Mouse (Mus musculus) embryonic facial prominence, embryonic 10.5 days (tissue): ENCODE data around the gene Bcas1. TPM values are rescaled to one million over a fixed set of nuclear protein-coding genes. Genes with fewer than 3 reads are reported as not detected.

ENCODE experiments used
- DNase-seq: peaks from one replicate; pipeline ENCODE4 v3.0.0-alpha.2; 2017; ENCODE audit warnings: low spot score
- H3K27ac ChIP-seq: fragments of 300-500 bp; sonication (generic); replicated peaks from 2 replicates; pipeline ENCODE4 v1.5.1; 2016; ENCODE audit warnings: mild to moderate bottlenecking
- H3K27me3 ChIP-seq: fragments of 300-500 bp; sonication (generic); replicated peaks from 2 replicates; pipeline ENCODE4 v1.6.1; 2016; ENCODE audit warnings: low read depth, mild to moderate bottlenecking; ENCODE audit not compliant: poor library complexity, severe bottlenecking
- H3K36me3 ChIP-seq: fragments of 300-500 bp; sonication (generic); replicated peaks from 2 replicates; pipeline ENCODE4 v1.6.1; 2016; ENCODE audit warnings: mild to moderate bottlenecking, moderate library complexity
- H3K4me1 ChIP-seq: fragments of 300-500 bp; sonication (generic); 2 replicates; pipeline ENCODE4 v1.6.1; 2016
- H3K4me3 ChIP-seq: fragments of 300-500 bp; sonication (generic); 2 replicates; pipeline ENCODE4 v1.5.1; 2016; ENCODE audit warnings: mild to moderate bottlenecking, moderate library complexity
- H3K9me3 ChIP-seq: fragments of 300-500 bp; sonication (generic); 2 replicates; pipeline ENCODE4 v1.6.1; 2016; ENCODE audit warnings: mild to moderate bottlenecking
- WGBS: fragments of 180-500 bp; shearing (Covaris S2); methylation state at CpG from one replicate; pipeline ENCODE4 v1.1.7; 2016; 5-methylcytosine and 5-hydroxymethylcytosine counted together
- polyA plus RNA-seq: library from polyadenylated mRNA; unstranded; fragments of >200 nt; fragmentation: Nextera tagmentation; extraction: Ambion mirVana; gene quantifications from 2 replicates; pipeline ENCODE4 v1.2.1, GENCODE M21; 2016

Bcas1 gene
- polyA plus RNA-seq, 1 experiment from 2014 or later: 1.2 TPM

GRCm38 (mm10) chr2:170450933-170451332, 23.3 kb upstream of the Bcas1 start:
- H3K27ac ChIP-seq: no peak overlapping the region
- peaks cover 6% of the 10 kb centered on the region; the same call in 1 of the 2 replicates for H3K27me3 ChIP-seq
- H3K4me3 ChIP-seq: no peak overlapping the region
- no peaks in the 10 kb centered on the region for H3K36me3 ChIP-seq
- peak; percentile 87 for DNase-seq
- H3K9me3 ChIP-seq: no peaks in the 10 kb centered on the region
- WGBS: 14% methylated on average over 9 of the region's 9 CpGs
- H3K4me1 ChIP-seq: no peaks in the 10 kb centered on the region

- no peak for DNase-seq
- 75% methylated on average over 10 of the region's 10 CpGs for WGBS
These were observed 20.0 kb upstream of the Bcas1 start for GRCm38 (mm10) chr2:170447651-170448050.

GRCm38 (mm10) chr2:170446843-170447383, 19.3 kb upstream of the Bcas1 start:
- H3K36me3 ChIP-seq: no peaks in the 10 kb centered on the region
- peaks cover 4% of the 10 kb centered on the region; the same call in 1 of the 2 replicates for H3K27me3 ChIP-seq
- DNase-seq: no peak
- no peaks in the 10 kb centered on the region; the same call in 1 of the 2 replicates for H3K4me1 ChIP-seq
- no peak overlapping the region for H3K4me3 ChIP-seq
- no peak overlapping the region for H3K27ac ChIP-seq
- WGBS: 80% methylated on average over 5 of the region's 5 CpGs
- no peaks in the 10 kb centered on the region for H3K9me3 ChIP-seq

More at GRCm38 (mm10) chr2:170447651-170448050, 20.0 kb upstream of the Bcas1 start:
- peaks cover 6% of the 10 kb centered on the region; the same call in 1 of the 2 replicates for H3K27me3 ChIP-seq
- no peaks in the 10 kb centered on the region; the same call in 1 of the 2 replicates for H3K4me1 ChIP-seq
- H3K27ac ChIP-seq: no peak overlapping the region
- no peaks in the 10 kb centered on the region for H3K36me3 ChIP-seq
- no peak overlapping the region for H3K4me3 ChIP-seq
- no peaks in the 10 kb centered on the region for H3K9me3 ChIP-seq

GRCm38 (mm10) chr2:170445861-170446260, 18.2 kb upstream of the Bcas1 start:
- H3K36me3 ChIP-seq: no peaks in the 10 kb centered on the region
- no peaks in the 10 kb centered on the region; the same call in 1 of the 2 replicates for H3K4me1 ChIP-seq
- no peak overlapping the region for H3K27ac ChIP-seq
- WGBS: 87% methylated on average over 5 of the region's 5 CpGs
- no peaks in the 10 kb centered on the region for H3K9me3 ChIP-seq
- H3K27me3 ChIP-seq: 0 out of 2 replicates have a peak, but pooled peaks cover 8% of the 10 kb centered on the region
- no peak overlapping the region for H3K4me3 ChIP-seq
- DNase-seq: no peak

GRCm38 (mm10) chr2:170442535-170442934, 14.9 kb upstream of the Bcas1 start:
- WGBS: 66% methylated on average over 3 of the region's 3 CpGs
- Histone ChIP-seq H3K27ac (no peak overlapping the region), H3K4me1 (peaks cover 9% of the 10 kb centered on the region), H3K4me3 (no peak overlapping the region), H3K27me3 (peaks cover 22% of the 10 kb centered on the region), H3K9me3 (no peaks in the 10 kb centered on the region), H3K36me3 (no peaks in the 10 kb centered on the region)
- DNase-seq: no peak

GRCm38 (mm10) chr2:170438782-170439181, 11.1 kb upstream of the Bcas1 start:
- WGBS: 47% methylated on average over 13 of the region's 13 CpGs
- DNase-seq: no peak
- Histone ChIP-seq H3K9me3 (no peaks in the 10 kb centered on the region), H3K36me3 (no peaks in the 10 kb centered on the region), H3K27me3 (peaks cover 36% of the 10 kb centered on the region), H3K27ac (no peak overlapping the region), H3K4me1 (peaks cover 9% of the 10 kb centered on the region), H3K4me3 (no peak overlapping the region)

GRCm38 (mm10) chr2:170436204-170436603, 8.6 kb upstream of the Bcas1 start:
- peaks cover 9% of the 10 kb centered on the region for H3K4me1 ChIP-seq

GRCm38 (mm10) chr2:170432152-170432551, 4.5 kb upstream of the Bcas1 start:
- no peak overlapping the region for H3K27ac ChIP-seq
- 0 out of 2 replicates have a peak, but pooled peaks cover 13% of the 10 kb centered on the region for H3K27me3 ChIP-seq
- 56% methylated on average over 6 of the region's 6 CpGs for WGBS
- no peaks in the 10 kb centered on the region for H3K9me3 ChIP-seq
- no peak for DNase-seq
- H3K36me3 ChIP-seq: no peaks in the 10 kb centered on the region
- peaks cover 12% of the 10 kb centered on the region for H3K4me1 ChIP-seq
- no peak overlapping the region for H3K4me3 ChIP-seq

More at GRCm38 (mm10) chr2:170436204-170436603, 8.6 kb upstream of the Bcas1 start:
- Histone ChIP-seq H3K36me3 (no peaks in the 10 kb centered on the region), H3K4me3 (no peak overlapping the region), H3K27ac (no peak overlapping the region), H3K9me3 (no peaks in the 10 kb centered on the region), H3K27me3 (peaks cover 32% of the 10 kb centered on the region)
- DNase-seq: no peak
- 72% methylated on average over 4 of the region's 4 CpGs for WGBS

- WGBS: 59% methylated on average over 8 of the region's 8 CpGs
- DNase-seq: no peak
These were observed 1.3 kb upstream of the Bcas1 start for GRCm38 (mm10) chr2:170428966-170429365.

GRCm38 (mm10) chr2:170424131-170424530, 3.5 kb downstream of the Bcas1 start:
- WGBS: 72% methylated on average over 3 of the region's 3 CpGs
- no peak overlapping the region for H3K4me3 ChIP-seq
- H3K4me1 ChIP-seq: peaks cover 12% of the 10 kb centered on the region
- H3K27me3 ChIP-seq: peaks cover 4% of the 10 kb centered on the region; the same call in 1 of the 2 replicates
- DNase-seq: no peak
- H3K36me3 ChIP-seq: no peaks in the 10 kb centered on the region
- H3K27ac ChIP-seq: no peak overlapping the region
- H3K9me3 ChIP-seq: 0 out of 2 replicates have a peak, but pooled peaks cover 3% of the 10 kb centered on the region

More at GRCm38 (mm10) chr2:170428966-170429365, 1.3 kb upstream of the Bcas1 start:
- H3K4me3 ChIP-seq: no peak overlapping the region
- H3K9me3 ChIP-seq: 0 out of 2 replicates have a peak, but pooled peaks cover 3% of the 10 kb centered on the region
- H3K36me3 ChIP-seq: no peaks in the 10 kb centered on the region
- peaks cover 12% of the 10 kb centered on the region for H3K4me1 ChIP-seq
- H3K27ac ChIP-seq: no peak overlapping the region
- H3K27me3 ChIP-seq: peaks cover 4% of the 10 kb centered on the region; the same call in 1 of the 2 replicates

GRCm38 (mm10) chr2:170421924-170422323, 5.7 kb downstream of the Bcas1 start:
- no peak overlapping the region for H3K4me3 ChIP-seq
- 0 out of 2 replicates have a peak, but pooled peaks cover 3% of the 10 kb centered on the region for H3K9me3 ChIP-seq
- H3K27ac ChIP-seq: no peak overlapping the region
- WGBS: 40% methylated on average over 4 of the region's 4 CpGs
- no peaks in the 10 kb centered on the region for H3K36me3 ChIP-seq
- 0 out of 2 replicates have a peak, but pooled peaks cover 3% of the 10 kb centered on the region for H3K4me1 ChIP-seq
- no peak for DNase-seq
- H3K27me3 ChIP-seq: peaks cover 4% of the 10 kb centered on the region; the same call in 1 of the 2 replicates

GRCm38 (mm10) chr2:170418748-170419147, 8.9 kb downstream of the Bcas1 start:
- H3K4me1 ChIP-seq: 0 out of 2 replicates have a peak, but pooled peaks cover 3% of the 10 kb centered on the region
- peak; percentile 60 for DNase-seq
- H3K27me3 ChIP-seq: no peaks in the 10 kb centered on the region
- H3K27ac ChIP-seq: no peak overlapping the region
- H3K36me3 ChIP-seq: no peaks in the 10 kb centered on the region
- H3K4me3 ChIP-seq: no peak overlapping the region
- WGBS: 48% methylated on average over 10 of the region's 10 CpGs
- no peaks in the 10 kb centered on the region for H3K9me3 ChIP-seq
